Mouse (Mus musculus) kidney, embryonic 15.5 days (tissue): ENCODE measurements around the gene 4930595D18Rik. TPM values are rescaled to one million over a fixed set of nuclear protein-coding genes. Genes with fewer than 3 reads are reported as not detected.

ENCODE experiments used
- ATAC-seq: fragments of 200-750 bp; cut with Nextera tagmentation; replicated peaks from 2 replicates; pipeline ENCODE4 v1.8.0; 2017; ENCODE audit warnings: moderate TSS enrichment; ENCODE audit not compliant: low FRiP score
- H3K27ac ChIP-seq: fragments of 300-500 bp; sonication (generic); 2 replicates; pipeline ENCODE4 v1.5.1; 2015; ENCODE audit warnings: mild to moderate bottlenecking, inconsistent platforms
- H3K27me3 ChIP-seq: fragments of 300-500 bp; sonication (generic); 2 replicates; pipeline ENCODE4 v1.6.1; 2015; ENCODE audit warnings: inconsistent platforms
- H3K36me3 ChIP-seq: fragments of 300-500 bp; sonication (generic); 2 replicates; pipeline ENCODE4 v1.6.1; 2015; ENCODE audit warnings: inconsistent platforms
- H3K4me1 ChIP-seq: fragments of 300-500 bp; sonication (generic); 2 replicates; pipeline ENCODE4 v1.6.1; 2015; ENCODE audit warnings: inconsistent platforms
- H3K4me2 ChIP-seq: fragments of 300-500 bp; sonication (generic); 2 replicates; pipeline ENCODE4 v1.6.1; 2015; ENCODE audit warnings: moderate library complexity, mild to moderate bottlenecking, inconsistent platforms
- H3K4me3 ChIP-seq: fragments of 300-500 bp; sonication (generic); replicated peaks from 2 replicates; pipeline ENCODE4 v1.5.1; 2015; ENCODE audit warnings: mild to moderate bottlenecking, inconsistent platforms
- H3K9ac ChIP-seq: fragments of 300-500 bp; sonication (generic); 2 replicates; pipeline ENCODE4 v1.6.1; 2015; ENCODE audit warnings: mild to moderate bottlenecking, inconsistent platforms
- H3K9me3 ChIP-seq: fragments of 300-500 bp; sonication (generic); replicated peaks from 2 replicates; pipeline ENCODE4 v1.6.1; 2016; ENCODE audit warnings: inconsistent platforms
- WGBS: fragments of 180-500 bp; shearing (Covaris S2); methylation state at CpG from one replicate; pipeline ENCODE4 v1.1.7; 2015; ENCODE audit warnings: mixed read lengths; 5-methylcytosine and 5-hydroxymethylcytosine counted together
- polyA plus RNA-seq: library from polyadenylated mRNA; unstranded; fragments of >200 nt; fragmentation: Nextera tagmentation; extraction: Ambion mirVana; gene quantifications from 2 replicates; pipeline ENCODE4 v1.2.1, GENCODE M21; 2015

4930595D18Rik gene
- polyA plus RNA-seq, 1 experiment from 2014 or later, result not detected

GRCm38 (mm10) chr12:111125666-111126065 is 58.6 kb downstream of the 4930595D18Rik start:
- H3K4me2 ChIP-seq, result no peak overlapping the region
- H3K27ac ChIP-seq, result no peak overlapping the region
- 77% methylated on average over 6 of the region's 6 CpGs for WGBS
- no peak overlapping the region for H3K9ac ChIP-seq
- no peaks in the 10 kb centered on the region for H3K27me3 ChIP-seq
- ATAC-seq, result no peak
- no peaks in the 10 kb centered on the region for H3K4me1 ChIP-seq
- H3K4me3 ChIP-seq, result no peak overlapping the region
- H3K9me3 ChIP-seq, result no peaks in the 10 kb centered on the region; the same call in 1 of the 2 replicates
- H3K36me3 ChIP-seq, result 0 out of 2 replicates have a peak, but pooled peaks cover 6% of the 10 kb centered on the region

- H3K9ac ChIP-seq, result no peak overlapping the region
- no peaks in the 10 kb centered on the region for H3K4me1 ChIP-seq
- no peak overlapping the region for H3K4me2 ChIP-seq
- 64% methylated on average over 14 of the region's 14 CpGs for WGBS
- H3K27ac ChIP-seq, result no peak overlapping the region
- ATAC-seq, result no peak
- no peak overlapping the region for H3K4me3 ChIP-seq
- H3K9me3 ChIP-seq, result no peaks in the 10 kb centered on the region; the same call in 1 of the 2 replicates
- H3K36me3 ChIP-seq, result 0 out of 2 replicates have a peak, but pooled peaks cover 15% of the 10 kb centered on the region
- no peaks in the 10 kb centered on the region for H3K27me3 ChIP-seq
Measured at GRCm38 (mm10) chr12:111124601-111125260, 59.6 kb downstream of the 4930595D18Rik start.

- Histone ChIP-seq H3K9ac (no peak overlapping the region), H3K4me1 (no peaks in the 10 kb centered on the region), H3K36me3 (peaks cover 38% of the 10 kb centered on the region), H3K27me3 (no peaks in the 10 kb centered on the region), H3K9me3 (no peaks in the 10 kb centered on the region; the same call in 1 of the 2 replicates), H3K27ac (no peak overlapping the region), H3K4me3 (no peak overlapping the region), H3K4me2 (no peak overlapping the region)
- ATAC-seq, result no peak
Measured at GRCm38 (mm10) chr12:111122332-111122852, 61.9 kb downstream of the 4930595D18Rik start.

GRCm38 (mm10) chr12:111120976-111121645 is 63.2 kb downstream of the 4930595D18Rik start:
- no peaks in the 10 kb centered on the region for H3K4me1 ChIP-seq
- WGBS, result 92% methylated on average over 9 of the region's 9 CpGs
- H3K36me3 ChIP-seq, result peaks cover 51% of the 10 kb centered on the region
- no peaks in the 10 kb centered on the region for H3K27me3 ChIP-seq
- no peak overlapping the region for H3K4me3 ChIP-seq
- H3K4me2 ChIP-seq, result no peak overlapping the region
- no peaks in the 10 kb centered on the region; the same call in 1 of the 2 replicates for H3K9me3 ChIP-seq
- H3K9ac ChIP-seq, result no peak overlapping the region
- no peak overlapping the region for H3K27ac ChIP-seq
- ATAC-seq, result no peak

- no peak for ATAC-seq
- Histone ChIP-seq H3K27ac (no peak overlapping the region), H3K9me3 (no peaks in the 10 kb centered on the region; the same call in 1 of the 2 replicates), H3K9ac (no peak overlapping the region), H3K4me3 (no peak overlapping the region), H3K4me2 (no peak overlapping the region), H3K4me1 (no peaks in the 10 kb centered on the region), H3K27me3 (no peaks in the 10 kb centered on the region), H3K36me3 (peaks cover 62% of the 10 kb centered on the region)
- WGBS, result 96% methylated on average over 5 of the region's 5 CpGs
Measured at GRCm38 (mm10) chr12:111119506-111120085, 64.7 kb downstream of the 4930595D18Rik start.

- no peak overlapping the region for H3K4me3 ChIP-seq
- no peak overlapping the region for H3K4me2 ChIP-seq
- H3K27ac ChIP-seq, result no peak overlapping the region
- no peak for ATAC-seq
- no peaks in the 10 kb centered on the region for H3K27me3 ChIP-seq
- H3K4me1 ChIP-seq, result no peaks in the 10 kb centered on the region
- H3K9ac ChIP-seq, result no peak overlapping the region
- no peaks in the 10 kb centered on the region for H3K9me3 ChIP-seq
- H3K36me3 ChIP-seq, result peaks cover 92% of the 10 kb centered on the region
- 94% methylated on average over 5 of the region's 5 CpGs for WGBS
Measured at GRCm38 (mm10) chr12:111114593-111114992, 69.7 kb downstream of the 4930595D18Rik start.

- Histone ChIP-seq H3K4me3 (no peak overlapping the region), H3K9ac (no peak overlapping the region), H3K27me3 (no peaks in the 10 kb centered on the region), H3K27ac (no peak overlapping the region), H3K9me3 (no peaks in the 10 kb centered on the region), H3K4me1 (no peaks in the 10 kb centered on the region), H3K36me3 (peaks cover 92% of the 10 kb centered on the region), H3K4me2 (no peak overlapping the region)
- no peak for ATAC-seq
- WGBS, result 86% methylated on average over 8 of the region's 8 CpGs
Measured at GRCm38 (mm10) chr12:111111176-111111575, 73.1 kb downstream of the 4930595D18Rik start.

Other genes with a start within 250 kb of the 4930595D18Rik start
- gene Ankrd9, start 205.5 kb downstream of the 4930595D18Rik start, polyA plus RNA-seq, result 12.1 and 14.0 TPM in 2 replicates
- gene Rcor1, start 145.1 kb downstream of the 4930595D18Rik start, polyA plus RNA-seq, result 10.0 and 10.5 TPM in 2 replicates
- 10.1 and 11.6 TPM in 2 replicates for gene Traf3, start 18.1 kb downstream of the 4930595D18Rik start, polyA plus RNA-seq
- gene Amn, start 86.6 kb upstream of the 4930595D18Rik start, polyA plus RNA-seq, result 43.7 and 43.9 TPM in 2 replicates
- 31.9 and 40.0 TPM in 2 replicates for gene Cdc42bpb, start 193.2 kb upstream of the 4930595D18Rik start, polyA plus RNA-seq
- 5.5 and 7.0 TPM in 2 replicates for gene Lbhd2, start 222.3 kb upstream of the 4930595D18Rik start, polyA plus RNA-seq
- gene Exoc3l4, start 232.5 kb upstream of the 4930595D18Rik start, polyA plus RNA-seq, result 16.8 and 17.8 TPM in 2 replicates